Mouse (Mus musculus) heart, adult 2 months (tissue): ENCODE results near the gene Gstt1. TPM values are rescaled to one million over a fixed set of nuclear protein-coding genes. Genes with fewer than 3 reads are reported as not detected.

Source experiments
- DNase-seq, 2 experiments: peaks; one replicate each; pipeline ENCODE4 v3.0.0; 2021
- H3K27ac ChIP-seq: fragments of 200-600 bp; 2 replicates; pipeline ENCODE4 v1.8.1; 2022
- H3K27me3 ChIP-seq: fragments of 200-500 bp; 2 replicates; pipeline ENCODE4 v1.6.1; 2012; ENCODE audit warnings: mild to moderate bottlenecking, low read length, inconsistent platforms, mixed read lengths; ENCODE audit not compliant: control insufficient read depth, insufficient read depth
- H3K36me3 ChIP-seq: fragments of 200-500 bp; 2 replicates; pipeline ENCODE4 v1.6.1; 2012; ENCODE audit warnings: low read length, inconsistent platforms; ENCODE audit not compliant: control insufficient read depth, insufficient read depth
- H3K4me1 ChIP-seq: fragments of 200-500 bp; 2 replicates; pipeline ENCODE4 v1.6.1; 2011; ENCODE audit warnings: low read length; ENCODE audit not compliant: control insufficient read depth, insufficient read depth
- H3K4me3 ChIP-seq: fragments of 200-600 bp; 2 replicates; pipeline ENCODE4 v1.8.1; 2022
- H3K79me2 ChIP-seq: fragments of 200-500 bp; replicated peaks from 2 replicates; pipeline ENCODE4 v1.6.1; 2012; ENCODE audit warnings: mild to moderate bottlenecking, inconsistent platforms, low read length, moderate library complexity, mixed read lengths; ENCODE audit not compliant: control insufficient read depth, insufficient read depth
- H3K9ac ChIP-seq: fragments of 200-500 bp; 2 replicates; pipeline ENCODE4 v1.6.1; 2012; ENCODE audit warnings: low read depth, mild to moderate bottlenecking, control low read depth, inconsistent platforms, low read length, mixed read lengths
- CTCF ChIP-seq: fragments of 200-600 bp; IDR thresholded peaks from 2 replicates; pipeline ENCODE4 v1.8.1; 2022; ENCODE audit warnings: antibody characterized with exemption, mild to moderate bottlenecking, moderate library complexity
- EP300 ChIP-seq: fragments of 200-500 bp; IDR thresholded peaks from 2 replicates; pipeline ENCODE4 v1.6.1; 2011; ENCODE audit warnings: low read depth, low read length, control low read depth; ENCODE audit not compliant: insufficient read depth
- POLR2A ChIP-seq: fragments of 200-500 bp; IDR thresholded peaks from 2 replicates; pipeline ENCODE4 v1.6.1; 2011; ENCODE audit warnings: mild to moderate bottlenecking, low read depth, low read length, control low read depth; ENCODE audit not compliant: insufficient read depth
- WGBS: fragments of 180-500 bp; shearing (Covaris S2); methylation state at CpG from one replicate; pipeline ENCODE4 v1.1.7; 2018; 5-methylcytosine and 5-hydroxymethylcytosine counted together
- intact Hi-C: fragments of 180-260 bp; cut with DNase I; formaldehyde crosslinking; loops from one replicate; pipeline ENCODE4 v1.15.1; 2025
- polyA plus RNA-seq: library from polyadenylated mRNA; depleted of rRNA; stranded (reverse); fragments of >200 nt; gene quantifications from 2 replicates; pipeline ENCODE4 v1.2.3, GENCODE M21; 2012
- total RNA-seq, 2 experiments: library from RNA; stranded (reverse); gene quantifications; 2 replicates each; pipeline ENCODE4 v1.2.3; 2021

Gene Gstt1
- total and polyA plus RNA-seq, 3 experiments, result 15.8 to 52.1 (median 16.8) TPM

DNA sequence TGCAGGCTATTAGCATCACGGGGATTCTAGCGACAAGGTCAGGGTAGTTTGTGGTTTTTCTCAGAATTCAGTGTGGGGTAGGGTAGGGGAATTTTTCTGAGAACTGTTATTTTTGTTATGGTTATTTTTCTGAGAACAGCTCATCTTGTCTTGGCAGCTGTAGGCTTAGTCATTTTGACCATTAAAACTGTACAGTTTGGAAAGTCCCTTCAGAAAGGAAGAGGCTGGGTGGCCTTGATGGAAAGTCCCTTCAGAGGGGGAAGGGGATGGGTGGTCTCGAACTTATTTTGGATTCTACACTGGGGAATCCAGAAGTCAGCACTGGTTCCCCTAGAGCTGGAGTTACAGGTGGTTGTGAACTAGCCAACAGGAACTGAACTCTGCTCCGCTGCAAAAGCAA, 26.1 kb upstream of the Gstt1 start:
- Histone ChIP-seq H3K36me3 (no peaks in the 10 kb centered on the region), H3K4me3 (no peak overlapping the region)
- intact Hi-C loops, result no loop called here

DNA sequence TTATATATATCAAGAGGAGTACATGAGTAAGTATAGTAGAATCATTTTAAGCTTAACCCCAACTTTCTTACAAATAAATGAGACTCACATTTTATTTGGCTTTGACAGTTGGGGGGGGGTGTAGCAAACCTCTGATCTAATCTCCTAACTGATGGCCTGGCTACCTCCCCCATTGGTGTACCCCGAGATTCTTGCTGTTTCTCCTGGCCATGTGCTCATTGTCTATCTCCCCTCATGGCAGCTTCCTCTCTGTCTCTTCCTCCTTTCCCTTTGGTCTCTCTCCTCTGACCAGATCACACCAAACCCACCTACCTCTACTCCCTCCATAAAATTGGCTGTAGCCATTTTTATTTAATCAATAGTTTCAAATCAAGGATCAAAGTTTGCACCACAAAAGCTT, 25.4 kb upstream of the Gstt1 start:
- no peak for DNase-seq
- Histone ChIP-seq H3K27ac (no peak overlapping the region), H3K27me3 (no peaks in the 10 kb centered on the region; the same call in 1 of the 2 replicates), H3K4me3 (no peak overlapping the region), H3K79me2 (no peaks in the 10 kb centered on the region), H3K36me3 (no peaks in the 10 kb centered on the region), H3K9ac (no peak overlapping the region), H3K4me1 (peaks cover 8% of the 10 kb centered on the region)
- TF ChIP-seq EP300, result no peak
- TF ChIP-seq POLR2A, result no peak
- intact Hi-C loops, result no loop called here
- 67% methylated on average over 1 of the region's 1 CpGs for WGBS

More for the DNA sequence above, 26.1 kb upstream of the Gstt1 start:
- no peak for TF ChIP-seq POLR2A
- no peak for TF ChIP-seq CTCF
- 81% methylated on average over 4 of the region's 4 CpGs for whole genome bisulfite sequencing
- Histone ChIP-seq H3K4me1 (peaks cover 8% of the 10 kb centered on the region), H3K27me3 (no peaks in the 10 kb centered on the region; the same call in 1 of the 2 replicates), H3K79me2 (no peaks in the 10 kb centered on the region), H3K9ac (no peak overlapping the region), H3K27ac (no peak overlapping the region)
- no peak for DNase-seq

DNA sequence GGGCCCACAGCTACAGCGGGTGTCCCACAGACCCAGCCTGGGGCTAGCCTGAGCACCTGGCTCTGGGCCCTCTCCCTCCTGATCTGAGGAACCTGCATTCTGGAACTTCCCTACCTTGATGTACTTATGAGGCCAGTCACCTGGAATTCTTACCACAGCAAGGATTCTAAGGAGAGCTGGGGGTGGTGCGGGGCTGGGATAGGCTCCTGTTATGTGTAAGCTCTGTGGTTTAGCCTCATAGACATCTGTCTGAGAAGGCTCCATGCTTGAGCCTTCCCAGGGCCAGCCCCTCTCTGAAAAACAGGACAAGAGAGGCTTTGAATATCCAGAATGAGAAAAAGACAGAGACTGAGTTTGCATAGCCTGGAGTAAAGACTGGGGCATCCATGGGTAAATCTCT, 24.1 kb upstream of the Gstt1 start, which contains the start of gene Gstt4:
Gstt4 (minus strand) TSS at position 101 of the 400 bp plus-strand sequence.
- H3K79me2 ChIP-seq, result no peaks in the 10 kb centered on the region
- H3K9ac ChIP-seq, result no peak within 1 kb of the TSS
- no peak for TF ChIP-seq EP300
- no peak for TF ChIP-seq CTCF
- no peak for TF ChIP-seq POLR2A
- H3K4me1 ChIP-seq, result peaks cover 2% of the 10 kb centered on the region; the same call in 1 of the 2 replicates
- H3K27me3 ChIP-seq, result no peaks in the 10 kb centered on the region; the same call in 1 of the 2 replicates
- no peak within 1 kb of the TSS for H3K4me3 ChIP-seq
- WGBS, result 94% methylated on average over 2 of the region's 2 CpGs
- no peak for DNase-seq
- H3K36me3 ChIP-seq, result no peaks in the 10 kb centered on the region
- intact Hi-C loops, result no loop called here
- no peak within 1 kb of the TSS for H3K27ac ChIP-seq

- Histone ChIP-seq H3K27ac (no peak overlapping the region), H3K4me1 (no peaks in the 10 kb centered on the region), H3K4me3 (no peak overlapping the region), H3K36me3 (no peaks in the 10 kb centered on the region), H3K27me3 (no peaks in the 10 kb centered on the region; the same call in 1 of the 2 replicates), H3K79me2 (no peaks in the 10 kb centered on the region), H3K9ac (no peak overlapping the region)
- no peak for DNase-seq
- no peak for TF ChIP-seq CTCF
- no peak for TF ChIP-seq EP300
- TF ChIP-seq POLR2A, result no peak
- WGBS, result 82% methylated on average over 5 of the region's 5 CpGs
- intact Hi-C loops, result no loop called here
Observed at GRCm38 (mm10) chr10:75819882-75820281, 21.5 kb upstream of the Gstt1 start.

DNA sequence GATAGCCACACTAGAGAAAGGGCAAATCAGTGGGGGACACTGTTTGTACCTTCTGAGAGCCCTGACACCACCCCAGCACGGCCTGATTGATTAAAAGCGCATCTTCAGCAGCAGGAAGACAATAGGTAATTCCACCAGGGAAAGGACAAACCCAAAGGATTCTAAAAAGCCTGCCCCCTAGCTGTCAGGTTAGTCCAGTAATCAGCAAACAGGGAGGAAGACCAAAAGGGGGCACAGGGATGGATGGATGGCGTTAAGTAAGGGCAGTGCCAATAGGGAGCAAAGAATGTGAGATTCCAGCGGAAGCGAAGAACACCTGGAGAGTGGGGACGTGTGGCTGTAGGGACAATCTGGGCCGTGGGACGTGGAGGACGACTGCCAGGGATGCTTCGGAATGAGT, 20.3 kb upstream of the Gstt1 start:
- TF ChIP-seq CTCF (peak; percentile 30), POLR2A (no peak), EP300 (no peak)
- Histone ChIP-seq H3K27me3 (peaks cover 1% of the 10 kb centered on the region; the same call in 1 of the 2 replicates), H3K4me3 (no peak overlapping the region), H3K9ac (no peak overlapping the region), H3K4me1 (no peaks in the 10 kb centered on the region), H3K27ac (no peak overlapping the region), H3K36me3 (no peaks in the 10 kb centered on the region), H3K79me2 (no peaks in the 10 kb centered on the region)
- intact Hi-C loops, result no loop called here
- WGBS, result 58% methylated on average over 10 of the region's 10 CpGs
- no peak for DNase-seq

GRCm38 (mm10) chr10:75804217-75804616, 5.8 kb upstream of the Gstt1 start:
- no peak for TF ChIP-seq POLR2A
- TF ChIP-seq EP300, result no peak
- no peak for TF ChIP-seq CTCF
- Histone ChIP-seq H3K36me3 (no peaks in the 10 kb centered on the region), H3K4me3 (no peak overlapping the region), H3K27ac (no peak overlapping the region), H3K79me2 (no peaks in the 10 kb centered on the region), H3K27me3 (no peaks in the 10 kb centered on the region), H3K4me1 (no peaks in the 10 kb centered on the region), H3K9ac (no peak overlapping the region)
- DNase-seq, result no peak
- WGBS, result 59% methylated on average over 2 of the region's 2 CpGs
- intact Hi-C loops, result no loop called here
